Mouse (Mus musculus) intestine, embryonic 16.5 days (tissue): Measurements from ENCODE around the gene Sun2. TPM values are rescaled to one million over a fixed set of nuclear protein-coding genes. Genes with fewer than 3 reads are reported as not detected.

Experiments used
- ATAC-seq: fragments of 200-750 bp; cut with Nextera tagmentation; 2 replicates; pipeline ENCODE4 v1.8.0; 2017; ENCODE audit warnings: moderate TSS enrichment, moderate library complexity
- H3K27ac ChIP-seq: fragments of 300-500 bp; sonication (generic); 2 replicates; pipeline ENCODE4 v1.5.1; 2014; ENCODE audit warnings: mild to moderate bottlenecking, low read length
- H3K27me3 ChIP-seq: fragments of 300-500 bp; sonication (generic); replicated peaks from 2 replicates; pipeline ENCODE4 v1.6.1; 2014; ENCODE audit warnings: low read length, control low read depth, mixed read lengths; ENCODE audit not compliant: control insufficient read depth, insufficient read depth
- H3K36me3 ChIP-seq: fragments of 300-500 bp; sonication (generic); 2 replicates; pipeline ENCODE4 v1.6.1; 2014; ENCODE audit warnings: low read length, control low read depth; ENCODE audit not compliant: control insufficient read depth, insufficient read depth
- H3K4me1 ChIP-seq: fragments of 300-500 bp; sonication (generic); 2 replicates; pipeline ENCODE4 v1.6.1; 2014; ENCODE audit warnings: low read length, control low read depth, mixed read lengths; ENCODE audit not compliant: control insufficient read depth, insufficient read depth
- H3K4me2 ChIP-seq: fragments of 300-500 bp; sonication (generic); 2 replicates; pipeline ENCODE4 v1.6.1; 2014; ENCODE audit warnings: low read depth, low read length, control low read depth
- H3K4me3 ChIP-seq: fragments of 300-500 bp; sonication (generic); 2 replicates; pipeline ENCODE4 v1.5.1; 2014; ENCODE audit warnings: mild to moderate bottlenecking, low read length
- H3K9ac ChIP-seq: fragments of 300-500 bp; sonication (generic); 2 replicates; pipeline ENCODE4 v1.6.1; 2014; ENCODE audit warnings: low read depth, low read length
- H3K9me3 ChIP-seq: fragments of 300-500 bp; sonication (generic); 2 replicates; pipeline ENCODE4 v1.6.1; 2016; ENCODE audit warnings: low read length, control low read depth; ENCODE audit not compliant: control insufficient read depth
- WGBS: fragments of 180-500 bp; shearing (Covaris S2); extraction: QIAGEN DNeasy Blood & Tissue Kit; methylation state at CpG from one replicate; pipeline ENCODE4 v1.1.7; 2014; 5-methylcytosine and 5-hydroxymethylcytosine counted together
- polyA plus RNA-seq: library from polyadenylated mRNA; unstranded; fragments of >200 nt; fragmentation: Nextera tagmentation; extraction: Ambion mirVana; gene quantifications from 2 replicates; pipeline ENCODE4 v1.2.1, GENCODE M21; 2015

Sun2 gene
- polyA plus RNA-seq, 1 experiment from 2014 or later = 3.3 TPM

DNA sequence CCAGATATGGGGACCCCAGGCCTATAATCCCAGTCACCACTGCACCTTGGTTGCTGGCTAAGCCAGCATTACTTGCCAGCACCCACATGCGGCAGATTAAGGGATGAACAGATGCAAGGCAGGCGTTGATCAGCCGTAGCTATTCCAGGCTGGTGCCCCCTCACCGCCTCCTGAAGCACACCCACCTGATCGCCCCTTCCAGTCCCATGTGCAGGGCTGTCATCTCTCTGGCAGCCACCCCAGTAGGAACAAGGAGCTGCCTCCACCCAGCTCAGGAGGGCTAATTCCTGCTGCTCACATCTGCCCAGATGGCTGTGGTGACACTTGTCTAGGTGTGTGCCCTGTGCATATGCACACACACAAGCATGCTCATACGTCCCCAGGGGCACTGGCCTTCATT lies 18.6 kb upstream of the Sun2 start:
- Histone ChIP-seq H3K27ac (no peak overlapping the region), H3K4me1 (peaks cover 4% of the 10 kb centered on the region; the same call in 1 of the 2 replicates), H3K27me3 (no peaks in the 10 kb centered on the region), H3K4me2 (no peak overlapping the region), H3K9me3 (no peaks in the 10 kb centered on the region), H3K4me3 (no peak overlapping the region), H3K9ac (no peak overlapping the region), H3K36me3 (0 out of 2 replicates have a peak, but pooled peaks cover 2% of the 10 kb centered on the region)
- no peak for ATAC-seq
- WGBS = 90% methylated on average over 6 of the region's 6 CpGs

DNA sequence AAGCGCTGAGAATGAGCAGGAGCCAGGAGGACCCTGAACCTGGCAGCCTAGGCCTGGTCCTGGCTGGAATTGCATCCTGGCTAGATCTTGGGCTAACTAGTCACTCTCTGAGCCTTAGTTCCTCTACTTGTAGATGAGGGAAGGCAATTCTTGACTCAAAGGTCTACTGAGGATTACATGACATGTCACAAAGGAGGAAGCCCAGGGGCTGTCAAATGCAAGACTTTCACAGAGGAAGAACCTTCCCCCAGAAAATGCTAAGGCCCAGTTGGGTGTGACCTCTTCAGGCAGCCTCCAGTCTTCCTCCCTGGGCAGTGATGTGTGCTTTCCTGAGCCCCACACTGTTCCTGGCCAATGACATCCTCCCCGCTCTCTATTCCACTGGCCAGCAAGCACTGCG lies 14.8 kb upstream of the Sun2 start:
- no peak overlapping the region; the same call in 1 of the 2 replicates for H3K27ac ChIP-seq
- no peak overlapping the region for H3K9ac ChIP-seq
- 0 out of 2 replicates have a peak, but pooled peaks cover 2% of the 10 kb centered on the region for H3K36me3 ChIP-seq
- 84% methylated on average over 3 of the region's 3 CpGs for WGBS
- H3K27me3 ChIP-seq = no peaks in the 10 kb centered on the region
- H3K4me1 ChIP-seq = no peaks in the 10 kb centered on the region; the same call in 1 of the 2 replicates
- H3K4me3 ChIP-seq = no peak overlapping the region
- ATAC-seq = no peak
- no peak overlapping the region for H3K4me2 ChIP-seq
- H3K9me3 ChIP-seq = no peaks in the 10 kb centered on the region

DNA sequence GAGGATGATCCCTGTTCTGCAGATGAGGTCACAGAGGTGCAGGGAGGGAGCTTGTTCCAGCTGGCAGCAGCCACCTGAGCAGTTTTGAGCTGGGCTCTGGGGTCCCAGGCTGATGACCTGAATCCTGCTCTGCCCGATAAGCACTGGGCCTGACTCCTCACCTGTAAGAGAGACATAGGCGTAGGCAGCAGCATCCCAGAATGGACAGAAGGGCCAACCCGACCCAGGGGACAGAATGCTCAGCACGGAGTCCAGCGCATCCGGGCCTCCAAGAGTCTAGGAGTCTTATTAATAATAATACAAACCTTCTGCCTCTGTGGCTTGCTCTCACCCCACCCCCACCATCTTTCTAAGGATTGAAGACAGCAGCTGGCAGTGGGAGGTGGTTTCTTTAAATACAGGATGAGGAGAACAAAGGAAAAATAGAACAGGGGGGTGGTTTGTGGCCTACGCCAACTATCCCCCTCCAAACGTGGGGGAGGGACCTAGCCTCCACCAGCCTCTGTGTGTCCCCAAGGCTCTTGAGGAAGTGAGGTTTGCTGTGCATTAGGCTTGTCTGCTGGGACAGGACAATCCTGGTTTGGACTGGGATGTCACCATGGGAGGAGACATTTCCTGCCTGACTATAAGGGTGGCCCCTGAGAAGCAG lies 13.8 kb upstream of the Sun2 start:
- WGBS = 72% methylated on average over 8 of the region's 8 CpGs
- Histone ChIP-seq H3K36me3 (0 out of 2 replicates have a peak, but pooled peaks cover 2% of the 10 kb centered on the region), H3K4me2 (no peak overlapping the region), H3K4me1 (no peaks in the 10 kb centered on the region; the same call in 1 of the 2 replicates), H3K4me3 (no peak overlapping the region), H3K27ac (no peak overlapping the region), H3K27me3 (no peaks in the 10 kb centered on the region), H3K9me3 (no peaks in the 10 kb centered on the region), H3K9ac (no peak overlapping the region)
- no peak for ATAC-seq

DNA sequence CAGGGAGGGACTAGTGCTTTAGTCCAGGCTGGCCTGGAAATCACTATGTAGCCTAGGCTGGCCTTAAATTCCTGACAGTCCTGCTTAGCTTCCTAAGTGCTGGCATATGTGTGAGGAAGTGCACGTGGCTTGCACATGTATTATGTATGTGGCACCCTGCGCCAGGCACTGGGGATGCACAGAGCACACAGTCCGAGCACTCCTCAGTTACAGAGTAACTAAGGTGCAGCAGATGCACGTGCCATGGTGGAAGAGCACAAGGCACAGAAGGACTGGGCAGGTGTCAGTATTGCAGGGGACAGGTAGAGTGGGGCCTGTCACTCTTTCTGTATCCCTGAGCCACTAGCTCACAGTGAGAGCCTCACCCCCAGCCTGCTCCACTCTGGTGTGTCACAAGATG lies 12.8 kb upstream of the Sun2 start:
- WGBS = 80% methylated on average over 4 of the region's 4 CpGs
- Histone ChIP-seq H3K4me3 (no peak overlapping the region), H3K36me3 (no peaks in the 10 kb centered on the region), H3K4me1 (no peaks in the 10 kb centered on the region; the same call in 1 of the 2 replicates), H3K9me3 (no peaks in the 10 kb centered on the region), H3K27me3 (no peaks in the 10 kb centered on the region), H3K27ac (no peak overlapping the region), H3K9ac (no peak overlapping the region), H3K4me2 (no peak overlapping the region)
- no peak for ATAC-seq

DNA sequence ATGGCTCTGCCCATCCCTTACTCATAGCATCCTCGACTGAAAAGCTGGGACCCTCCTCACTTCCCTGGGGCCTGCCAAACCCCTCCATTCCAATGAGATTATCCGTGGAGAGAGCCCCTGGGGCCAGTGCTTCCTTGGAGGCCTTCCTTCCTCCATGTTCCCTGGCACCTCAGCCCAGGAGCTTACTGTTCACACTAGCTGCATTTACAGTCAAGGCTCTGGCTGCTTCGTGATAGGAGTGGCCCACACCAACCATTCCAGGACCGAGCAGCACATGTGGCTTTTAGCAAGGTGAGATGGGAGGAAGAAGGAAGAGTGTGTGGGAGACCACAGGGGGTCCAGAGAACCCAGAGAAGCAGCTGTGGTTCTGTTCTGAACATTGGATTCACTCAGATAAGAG lies 11.5 kb upstream of the Sun2 start:
- H3K36me3 ChIP-seq = no peaks in the 10 kb centered on the region
- no peak overlapping the region for H3K27ac ChIP-seq
- H3K9ac ChIP-seq = no peak overlapping the region
- H3K4me1 ChIP-seq = no peaks in the 10 kb centered on the region; the same call in 1 of the 2 replicates
- no peak for ATAC-seq
- 57% methylated on average over 4 of the region's 4 CpGs for WGBS
- no peak overlapping the region for H3K4me2 ChIP-seq
- no peaks in the 10 kb centered on the region for H3K9me3 ChIP-seq
- H3K27me3 ChIP-seq = no peaks in the 10 kb centered on the region
- no peak overlapping the region for H3K4me3 ChIP-seq

- Histone ChIP-seq H3K4me1 (no peaks in the 10 kb centered on the region; the same call in 1 of the 2 replicates), H3K9ac (no peak overlapping the region), H3K9me3 (no peaks in the 10 kb centered on the region), H3K27me3 (no peaks in the 10 kb centered on the region), H3K27ac (no peak overlapping the region), H3K4me3 (no peak overlapping the region), H3K36me3 (no peaks in the 10 kb centered on the region), H3K4me2 (no peak overlapping the region)
- 88% methylated on average over 3 of the region's 3 CpGs for WGBS
- peak; percentile 31; the same call in 1 of the 2 replicates for ATAC-seq
Observed at GRCm38 (mm10) chr15:79753420-79753752, 11.1 kb upstream of the Sun2 start.

- no peak overlapping the region for H3K27ac ChIP-seq
- no peaks in the 10 kb centered on the region for H3K27me3 ChIP-seq
- no peak overlapping the region for H3K4me3 ChIP-seq
- no peak overlapping the region for H3K9ac ChIP-seq
- H3K4me2 ChIP-seq = no peak overlapping the region
- no peaks in the 10 kb centered on the region for H3K36me3 ChIP-seq
- no peaks in the 10 kb centered on the region for H3K9me3 ChIP-seq
- ATAC-seq = peak; percentile 40; the same call in 1 of the 2 replicates
- H3K4me1 ChIP-seq = no peaks in the 10 kb centered on the region; the same call in 1 of the 2 replicates
- 24% methylated on average over 11 of the region's 11 CpGs for WGBS
Observed at GRCm38 (mm10) chr15:79752742-79753419, 10.5 kb upstream of the Sun2 start.

DNA sequence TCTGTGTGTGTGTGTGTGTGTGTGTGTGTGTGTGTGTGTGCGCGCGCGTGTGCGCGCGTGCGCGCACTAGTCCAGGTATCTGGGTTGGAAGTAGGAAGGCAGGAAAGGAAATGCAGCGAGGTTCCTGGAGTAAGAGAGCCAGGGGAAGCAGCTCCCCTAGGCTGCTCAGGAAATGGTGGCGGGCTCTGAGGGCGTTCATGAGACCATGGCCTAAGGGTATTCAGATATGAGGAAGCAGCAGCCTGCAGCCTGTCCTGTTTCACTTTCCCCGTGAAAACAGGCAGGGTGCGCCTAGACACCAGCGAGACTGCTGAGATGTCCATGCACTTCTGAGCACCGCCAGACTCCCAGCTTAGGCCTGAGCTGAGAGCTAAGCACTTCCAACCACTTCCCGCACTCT lies 9.4 kb upstream of the Sun2 start:
- no peak for ATAC-seq
- no peaks in the 10 kb centered on the region for H3K27me3 ChIP-seq
- no peak overlapping the region for H3K27ac ChIP-seq
- H3K4me3 ChIP-seq = no peak overlapping the region
- H3K4me1 ChIP-seq = no peaks in the 10 kb centered on the region; the same call in 1 of the 2 replicates
- no peak overlapping the region for H3K9ac ChIP-seq
- H3K9me3 ChIP-seq = no peaks in the 10 kb centered on the region
- H3K4me2 ChIP-seq = no peak overlapping the region
- 86% methylated on average over 17 of the region's 17 CpGs for WGBS
- no peaks in the 10 kb centered on the region for H3K36me3 ChIP-seq

GRCm38 (mm10) chr15:79750266-79750665 lies 7.9 kb upstream of the Sun2 start:
- WGBS = 81% methylated on average over 8 of the region's 8 CpGs
- Histone ChIP-seq H3K9me3 (no peaks in the 10 kb centered on the region), H3K4me2 (no peak overlapping the region), H3K4me3 (no peak overlapping the region), H3K9ac (no peak overlapping the region), H3K36me3 (no peaks in the 10 kb centered on the region), H3K27ac (no peak overlapping the region), H3K4me1 (no peaks in the 10 kb centered on the region), H3K27me3 (no peaks in the 10 kb centered on the region)
- no peak for ATAC-seq
